Mouse (Mus musculus) kidney, embryonic 16.5 days (tissue): ENCODE measurements around the gene Opcml. TPM values are rescaled to one million over a fixed set of nuclear protein-coding genes. Genes with fewer than 3 reads are reported as not detected.

Experiments
- ATAC-seq: fragments of 200-750 bp; cut with Nextera tagmentation; 2 replicates; pipeline ENCODE4 v1.8.0; 2017; ENCODE audit warnings: moderate TSS enrichment; ENCODE audit not compliant: low FRiP score, low TSS enrichment
- H3K27ac ChIP-seq: fragments of 300-500 bp; sonication (generic); 2 replicates; pipeline ENCODE4 v1.5.1; 2014; ENCODE audit warnings: low read length
- H3K27me3 ChIP-seq: fragments of 300-500 bp; sonication (generic); 2 replicates; pipeline ENCODE4 v1.6.1; 2014; ENCODE audit warnings: low read length, control low read depth, mixed read lengths; ENCODE audit not compliant: insufficient read depth
- H3K36me3 ChIP-seq: fragments of 300-500 bp; sonication (generic); 2 replicates; pipeline ENCODE4 v1.6.1; 2014; ENCODE audit warnings: low read length, control low read depth, mixed read lengths; ENCODE audit not compliant: insufficient read depth
- H3K4me1 ChIP-seq: fragments of 300-500 bp; sonication (generic); 2 replicates; pipeline ENCODE4 v1.6.1; 2014; ENCODE audit warnings: low read length, control low read depth, mixed read lengths; ENCODE audit not compliant: insufficient read depth
- H3K4me2 ChIP-seq: fragments of 300-500 bp; sonication (generic); replicated peaks from 2 replicates; pipeline ENCODE4 v1.6.1; 2014; ENCODE audit warnings: low read depth, low read length
- H3K4me3 ChIP-seq: fragments of 300-500 bp; sonication (generic); 2 replicates; pipeline ENCODE4 v1.5.1; 2014; ENCODE audit warnings: mild to moderate bottlenecking, low read length
- H3K9ac ChIP-seq: fragments of 300-500 bp; sonication (generic); replicated peaks from 2 replicates; pipeline ENCODE4 v1.6.1; 2014; ENCODE audit warnings: low read length
- H3K9me3 ChIP-seq: fragments of 300-500 bp; sonication (generic); 2 replicates; pipeline ENCODE4 v1.6.1; 2016; ENCODE audit warnings: low read length, control low read depth
- WGBS: fragments of 180-500 bp; shearing (Covaris S2); extraction: QIAGEN DNeasy Blood & Tissue Kit; methylation state at CpG from one replicate; pipeline ENCODE4 v1.1.7; 2014; 5-methylcytosine and 5-hydroxymethylcytosine counted together
- polyA plus RNA-seq: library from polyadenylated mRNA; unstranded; fragments of >200 nt; fragmentation: Nextera tagmentation; extraction: Ambion mirVana; gene quantifications from 2 replicates; pipeline ENCODE4 v1.2.1, GENCODE M21; 2015

Gene Opcml
- polyA plus RNA-seq, 1 experiment from 2014 or later = 2.0 TPM

DNA sequence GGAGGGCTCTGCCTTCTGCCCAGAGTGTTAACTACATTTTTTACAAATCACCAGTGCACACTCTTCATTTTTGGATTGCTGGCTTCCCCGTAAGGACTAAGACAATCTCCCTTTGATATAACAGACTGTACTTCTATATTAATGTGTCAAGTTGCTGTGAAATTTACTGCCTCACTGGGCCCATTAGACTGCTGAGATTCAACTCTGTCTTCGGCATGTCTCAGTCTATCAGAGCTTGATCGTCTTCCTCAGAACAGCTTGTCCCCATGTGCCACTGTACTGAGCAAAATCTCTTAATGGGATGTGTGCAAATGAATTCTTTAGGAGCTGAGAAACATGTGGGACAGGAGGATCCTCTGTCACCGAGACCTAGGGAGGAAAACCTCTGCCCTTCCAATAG is 970.9 kb downstream of the Opcml start:
- H3K4me2 ChIP-seq = no peak overlapping the region
- H3K36me3 ChIP-seq = no peaks in the 10 kb centered on the region
- no peaks in the 10 kb centered on the region for H3K4me1 ChIP-seq
- no peak overlapping the region for H3K9ac ChIP-seq
- no peak overlapping the region for H3K27ac ChIP-seq
- H3K4me3 ChIP-seq = no peak overlapping the region
- no peak for ATAC-seq
- H3K9me3 ChIP-seq = no peaks in the 10 kb centered on the region
- H3K27me3 ChIP-seq = no peaks in the 10 kb centered on the region
- 71% methylated on average over 4 of the region's 4 CpGs for WGBS

DNA sequence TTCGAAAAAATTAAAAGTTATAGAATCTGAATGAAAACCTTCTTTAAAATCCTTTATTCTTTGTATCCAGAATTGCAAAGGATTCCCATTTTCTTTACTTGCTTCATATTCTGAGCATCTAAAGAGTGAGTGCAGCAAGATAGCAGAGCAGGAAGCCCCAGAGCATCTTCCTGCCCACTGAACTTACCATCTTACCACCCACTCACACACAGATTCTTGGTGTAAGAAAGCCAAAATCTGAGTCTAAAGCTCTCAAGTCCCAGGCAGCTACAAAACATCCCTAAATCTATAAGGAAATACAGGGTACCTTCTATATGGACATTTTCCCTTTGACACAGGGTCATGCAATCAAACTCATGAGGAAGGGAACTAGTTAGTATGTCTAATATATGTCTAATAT is 973.6 kb downstream of the Opcml start:
- Histone ChIP-seq H3K9me3 (no peaks in the 10 kb centered on the region), H3K4me1 (no peaks in the 10 kb centered on the region), H3K4me2 (no peak overlapping the region), H3K27ac (no peak overlapping the region), H3K36me3 (no peaks in the 10 kb centered on the region), H3K4me3 (no peak overlapping the region), H3K9ac (no peak overlapping the region), H3K27me3 (no peaks in the 10 kb centered on the region)
- ATAC-seq = no peak
- WGBS = 91% methylated on average over 1 of the region's 1 CpGs

DNA sequence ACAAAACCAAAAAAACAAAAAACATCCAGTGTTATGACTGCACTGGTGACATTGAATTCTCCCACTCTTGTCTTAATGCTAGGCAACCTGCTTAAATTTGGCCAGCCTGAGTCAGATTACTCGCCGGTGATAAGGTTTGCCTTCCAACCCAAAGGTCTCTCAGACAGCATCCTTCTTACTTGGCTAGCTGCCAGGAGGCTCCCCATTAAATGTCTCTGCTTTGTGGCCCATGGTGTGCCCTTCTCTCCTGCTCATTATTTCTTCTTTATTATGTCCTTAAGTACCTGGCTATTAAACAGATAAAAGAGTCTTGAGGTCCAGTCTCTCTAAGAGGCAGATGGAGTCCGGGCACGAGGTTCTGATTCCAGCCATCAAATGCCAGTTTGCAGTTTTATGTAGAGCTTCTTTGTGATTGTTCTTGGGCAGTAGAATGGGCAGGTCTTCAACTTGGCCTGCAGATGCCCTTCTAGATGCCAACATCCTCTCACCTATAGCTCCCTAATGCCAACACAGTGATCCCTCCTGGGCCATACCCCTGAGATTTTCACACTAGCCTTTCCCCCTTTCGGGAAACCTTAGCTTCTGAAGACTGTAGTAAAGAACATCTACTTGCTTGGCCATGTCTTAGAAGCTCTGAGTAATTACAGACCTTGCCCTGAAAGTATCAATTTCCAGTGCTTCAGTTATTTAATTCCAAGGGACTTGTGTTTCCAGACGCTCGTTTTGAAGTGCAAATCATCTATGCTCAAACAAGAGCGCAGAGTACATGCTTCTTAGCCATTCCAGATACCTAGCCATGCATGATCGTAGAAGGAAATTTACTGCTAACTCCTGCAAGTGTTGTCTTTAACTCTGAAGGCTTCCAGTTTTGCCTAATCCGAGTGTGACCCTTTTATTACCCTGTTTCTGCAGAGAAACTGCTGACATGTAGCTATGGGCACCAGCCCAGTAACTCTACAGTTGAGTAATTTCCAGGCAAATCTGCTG is 986.2 kb downstream of the Opcml start:
- H3K27ac ChIP-seq = peak overlapping the region; percentile 57; the same call in 1 of the 2 replicates
- no peak overlapping the region for H3K4me3 ChIP-seq
- H3K9me3 ChIP-seq = peaks cover 4% of the 10 kb centered on the region; the same call in 1 of the 2 replicates
- no peak overlapping the region for H3K4me2 ChIP-seq
- peaks cover 10% of the 10 kb centered on the region for H3K4me1 ChIP-seq
- H3K36me3 ChIP-seq = no peaks in the 10 kb centered on the region
- H3K9ac ChIP-seq = no peak overlapping the region
- peak; percentile 90 for ATAC-seq
- WGBS = 27% methylated on average over 10 of the region's 10 CpGs
- H3K27me3 ChIP-seq = no peaks in the 10 kb centered on the region

GRCm38 (mm10) chr9:28783834-28784233 is 993.3 kb downstream of the Opcml start:
- no peaks in the 10 kb centered on the region for H3K27me3 ChIP-seq
- H3K4me3 ChIP-seq = no peak overlapping the region
- H3K9me3 ChIP-seq = no peaks in the 10 kb centered on the region
- H3K4me2 ChIP-seq = no peak overlapping the region
- no peak overlapping the region for H3K27ac ChIP-seq
- ATAC-seq = no peak
- no peaks in the 10 kb centered on the region for H3K4me1 ChIP-seq
- H3K36me3 ChIP-seq = no peaks in the 10 kb centered on the region
- H3K9ac ChIP-seq = no peak overlapping the region
- 60% methylated on average over 4 of the region's 4 CpGs for WGBS

DNA sequence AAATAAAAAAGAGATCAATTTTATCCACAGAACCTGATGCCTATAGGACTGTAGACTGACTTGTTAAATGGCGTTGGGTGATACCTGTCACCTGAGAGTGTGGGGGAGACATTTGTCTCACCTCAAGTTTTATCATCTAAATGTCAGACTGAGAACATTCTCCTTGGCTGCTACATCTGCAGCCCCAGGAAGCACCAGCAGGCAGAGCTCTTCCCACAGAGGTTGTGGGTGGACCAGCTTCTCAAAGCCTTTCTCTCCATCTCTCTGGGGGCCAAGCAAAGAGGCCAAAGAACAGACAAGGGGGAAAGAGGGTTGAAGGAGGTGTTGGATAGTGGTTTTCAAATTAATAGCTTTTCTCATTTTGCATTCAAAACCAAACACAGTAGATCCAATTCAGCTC is 998.9 kb downstream of the Opcml start:
- Histone ChIP-seq H3K27ac (no peak overlapping the region), H3K4me3 (no peak overlapping the region), H3K4me2 (no peak overlapping the region), H3K4me1 (no peaks in the 10 kb centered on the region), H3K9ac (no peak overlapping the region), H3K27me3 (no peaks in the 10 kb centered on the region), H3K9me3 (peaks cover 2% of the 10 kb centered on the region; the same call in 1 of the 2 replicates), H3K36me3 (no peaks in the 10 kb centered on the region)
- 91% methylated on average over 1 of the region's 1 CpGs for WGBS
- no peak for ATAC-seq

- ATAC-seq = no peak
- Histone ChIP-seq H3K27me3 (no peaks in the 10 kb centered on the region), H3K4me1 (no peaks in the 10 kb centered on the region), H3K4me3 (no peak overlapping the region), H3K36me3 (no peaks in the 10 kb centered on the region), H3K27ac (no peak overlapping the region), H3K4me2 (no peak overlapping the region), H3K9me3 (no peaks in the 10 kb centered on the region), H3K9ac (no peak overlapping the region)
- WGBS = 18% methylated on average over 2 of the region's 2 CpGs
These were observed 1009.5 kb downstream of the Opcml start for GRCm38 (mm10) chr9:28800100-28800499.

DNA sequence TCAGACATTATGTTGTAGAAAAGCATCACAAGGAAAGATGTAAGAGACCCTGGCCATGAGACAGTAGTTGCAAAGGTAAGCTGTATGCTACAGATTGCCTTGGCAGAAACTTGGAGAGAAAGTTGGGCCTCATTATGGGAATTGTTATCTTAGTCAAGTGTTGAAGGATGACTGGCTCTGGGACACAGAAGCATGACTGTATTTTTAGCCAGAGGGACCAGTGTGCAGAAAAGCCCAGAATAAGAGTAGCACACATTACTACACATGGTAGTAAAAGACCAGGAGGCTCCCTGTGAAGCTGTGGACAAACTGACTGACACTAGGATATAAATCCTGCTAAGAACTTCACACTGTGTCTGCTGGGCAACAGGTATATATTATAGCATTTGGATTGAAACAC is 1016.1 kb downstream of the Opcml start:
- ATAC-seq = no peak
- H3K4me3 ChIP-seq = no peak overlapping the region
- H3K4me2 ChIP-seq = no peak overlapping the region
- H3K36me3 ChIP-seq = no peaks in the 10 kb centered on the region
- H3K9ac ChIP-seq = no peak overlapping the region
- H3K9me3 ChIP-seq = no peaks in the 10 kb centered on the region
- H3K27me3 ChIP-seq = no peaks in the 10 kb centered on the region
- no peak overlapping the region for H3K27ac ChIP-seq
- no peaks in the 10 kb centered on the region for H3K4me1 ChIP-seq

DNA sequence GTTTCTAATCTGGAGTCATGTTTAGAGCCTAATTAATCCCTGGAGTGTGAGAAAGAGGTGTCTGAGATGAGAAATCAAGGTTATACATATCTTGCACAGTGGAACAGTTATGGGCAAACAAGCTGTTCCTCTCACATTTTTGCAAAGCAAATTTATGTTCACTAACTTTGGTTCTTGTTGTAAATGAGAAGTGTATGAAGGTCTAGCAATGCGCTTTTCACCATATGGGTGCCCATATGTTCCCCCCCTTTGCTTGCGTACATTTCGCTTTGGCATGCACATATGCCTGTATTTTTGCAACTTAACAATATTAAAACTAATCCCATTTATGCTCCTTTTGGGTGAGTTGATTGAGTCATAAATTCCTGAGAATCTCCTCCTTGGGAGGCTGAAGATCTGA is 1031.5 kb downstream of the Opcml start:
- no peaks in the 10 kb centered on the region for H3K4me1 ChIP-seq
- 99% methylated on average over 3 of the region's 3 CpGs for WGBS
- H3K9ac ChIP-seq = no peak overlapping the region
- no peak overlapping the region for H3K27ac ChIP-seq
- no peaks in the 10 kb centered on the region for H3K27me3 ChIP-seq
- ATAC-seq = no peak
- H3K4me3 ChIP-seq = no peak overlapping the region
- H3K4me2 ChIP-seq = no peak overlapping the region
- H3K9me3 ChIP-seq = no peaks in the 10 kb centered on the region
- no peaks in the 10 kb centered on the region for H3K36me3 ChIP-seq

- H3K36me3 ChIP-seq = no peaks in the 10 kb centered on the region
- no peak overlapping the region for H3K4me2 ChIP-seq
- 74% methylated on average over 5 of the region's 5 CpGs for WGBS
- ATAC-seq = no peak
- H3K9me3 ChIP-seq = no peaks in the 10 kb centered on the region
- no peaks in the 10 kb centered on the region for H3K4me1 ChIP-seq
- no peak overlapping the region for H3K4me3 ChIP-seq
- no peak overlapping the region for H3K9ac ChIP-seq
- H3K27ac ChIP-seq = no peak overlapping the region
- H3K27me3 ChIP-seq = no peaks in the 10 kb centered on the region
These were observed 1031.9 kb downstream of the Opcml start for GRCm38 (mm10) chr9:28822466-28822865.

- no peak for ATAC-seq
- Histone ChIP-seq H3K27me3 (no peaks in the 10 kb centered on the region), H3K27ac (no peak overlapping the region), H3K9ac (no peak overlapping the region), H3K36me3 (no peaks in the 10 kb centered on the region), H3K4me3 (no peak overlapping the region), H3K4me1 (no peaks in the 10 kb centered on the region), H3K4me2 (no peak overlapping the region), H3K9me3 (no peaks in the 10 kb centered on the region)
- 96% methylated on average over 2 of the region's 2 CpGs for WGBS
These were observed 1035.2 kb downstream of the Opcml start for GRCm38 (mm10) chr9:28825821-28826220.
